In the genomic region with DNA sequence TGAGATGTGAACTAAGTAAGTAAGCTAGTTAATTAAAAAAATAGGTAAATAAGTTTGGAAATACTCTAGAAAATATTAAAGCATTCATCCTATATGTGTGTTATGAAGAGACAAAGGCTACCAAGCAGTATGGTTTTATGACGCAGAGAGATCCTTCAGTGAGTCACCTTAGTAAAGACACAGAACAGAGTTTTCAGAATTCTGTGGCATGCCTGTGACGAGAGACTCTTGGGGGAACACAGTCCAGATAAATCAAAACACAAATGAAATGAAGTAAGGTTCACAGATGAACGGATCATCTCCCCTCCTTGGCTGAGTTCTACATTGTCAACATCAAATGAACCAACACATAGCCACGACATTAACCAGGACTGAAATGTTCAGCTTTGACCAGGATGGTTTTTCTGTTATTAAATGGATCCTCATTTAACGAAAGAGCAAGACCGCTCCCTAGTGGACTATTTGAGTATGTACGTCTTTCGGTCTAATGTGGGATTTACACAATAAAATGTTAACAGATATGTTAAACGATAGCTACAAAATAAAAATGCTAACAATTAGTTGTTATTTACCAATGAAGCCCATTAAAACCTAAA, we compare ENCODE assay signal across 8 mouse cellular contexts.
DNase-seq lines count a peak whose midpoint lies in the region; ATAC-seq and TF ChIP-seq lines count a peak whose summit lies in the region.

No protein-coding gene starts in this region.

- H3K9ac ChIP-seq in hindbrain, embryonic 14.5 days, result no peak overlapping the region

- peak; percentile 40; the same call in 1 of the 2 replicates for ATAC-seq in hindbrain, embryonic 14.5 days (ENCODE audit: low FRiP score)
- ATAC-seq in megakaryocyte, adult 5-6 weeks (ENCODE audit: poor library complexity, severe bottlenecking), result no peak

- no peaks in the 10 kb centered on the region for H3K9me3 ChIP-seq in hindbrain, embryonic 14.5 days (ENCODE audit: control insufficient read depth, low read length)

- no peaks in the 10 kb centered on the region for H3K27me3 ChIP-seq in hindbrain, embryonic 14.5 days (ENCODE audit: control insufficient read depth, insufficient read depth, low read length)

- H3K36me3 ChIP-seq in hindbrain, embryonic 14.5 days (replicated peaks; ENCODE audit: control insufficient read depth, insufficient read depth), result no peaks in the 10 kb centered on the region

- DNase-seq in gastrocnemius, adult 2 months, result no peak
- DNase-seq in gastrocnemius, postnatal 25 days, result no peak
- DNase-seq in 416B (ENCODE audit: low read depth), result peak; percentile 61
- DNase-seq in c-Kit-positive CD71-negative TER-119-negative erythroid progenitor cells, embryonic 14.5 days (ENCODE audit: low read depth), result peak; percentile 26
- peak; percentile 86 for DNase-seq in hindbrain, embryonic 14.5 days (ENCODE audit: low spot score)
- DNase-seq in lung, postnatal 25 days (ENCODE audit: low spot score), result peak; percentile 5
- no peak for DNase-seq in thymus, postnatal 4 days

- peak; percentile 50 for TF ChIP-seq CTCF in gastrocnemius, adult 2 months (IDR thresholded peaks at IDR 0.05)

- H3K4me3 ChIP-seq in gastrocnemius, adult 2 months, result no peak overlapping the region
- no peak overlapping the region for H3K4me3 ChIP-seq in hindbrain, embryonic 14.5 days (replicated peaks; ENCODE audit: low read length)

- intact Hi-C loops in gastrocnemius, adult 2 months (cut with DNase I), result no loop called here

- H3K4me1 ChIP-seq in hindbrain, embryonic 14.5 days (replicated peaks; ENCODE audit: control insufficient read depth, insufficient read depth, low read length), result 0 out of 2 replicates have a peak, but pooled peaks cover 3% of the 10 kb centered on the region

- no peak overlapping the region for H3K27ac ChIP-seq in gastrocnemius, adult 2 months
- H3K27ac ChIP-seq in hindbrain, embryonic 14.5 days, result no peak overlapping the region

- WGBS in hindbrain, embryonic 14.5 days, result 25% methylated on average over 9 of the region's 9 CpGs

- no peak overlapping the region for H3K4me2 ChIP-seq in hindbrain, embryonic 14.5 days (replicated peaks)

Comparison
In these comparisons a context has a peak if more than half of its experiments do, and no peak if none do; other contexts are left out.
1. DNase-seq: peak in 416B (single experiment), c-Kit-positive CD71-negative TER-119-negative erythroid progenitor cells, embryonic 14.5 days (single experiment), hindbrain, embryonic 14.5 days (single experiment) and lung, postnatal 25 days (single experiment); none in gastrocnemius, adult 2 months (single experiment), gastrocnemius, postnatal 25 days (single experiment) and thymus, postnatal 4 days (single experiment).